Comparison of ENCODE assay signal across 34 mouse cellular contexts in the genomic region with DNA sequence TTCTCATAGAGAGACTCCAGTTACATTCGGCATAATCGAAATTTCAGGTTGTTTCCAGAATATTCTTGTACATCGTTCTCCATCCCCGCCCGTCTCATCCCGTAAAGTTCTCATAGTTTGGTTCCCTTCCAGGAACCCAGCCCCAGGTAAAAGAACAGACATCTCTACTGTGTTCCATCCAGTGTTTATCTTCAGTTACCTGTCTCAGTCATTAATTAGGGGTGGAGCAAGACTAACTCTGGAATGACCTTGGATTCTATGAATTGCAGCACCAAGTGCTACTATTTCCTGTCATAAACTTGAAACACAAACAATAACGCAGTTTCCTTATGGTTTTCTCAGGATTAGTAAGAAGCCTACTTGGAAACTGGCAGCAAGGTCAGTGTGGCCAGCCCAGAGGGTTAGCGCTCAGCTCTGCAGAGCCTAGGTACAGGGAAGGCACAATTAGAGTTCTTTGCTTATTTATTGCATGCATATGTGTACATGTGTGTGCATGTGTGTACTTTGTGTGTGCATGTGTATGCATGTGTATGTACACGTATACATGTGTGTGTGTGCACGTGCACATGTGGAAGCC. TPM values are rescaled to one million over a fixed set of nuclear protein-coding genes. Genes with fewer than 3 reads are reported as not detected.
"Had no signal": no experiment of that assay in that cellular context is flagged by ENCODE, and none has a peak within 500 bp of the region (broad histone marks: within the 10 kb centered on the region; RNA-seq: fewer than 3 reads in every experiment).

No protein-coding gene starts in this region.

- H3K9ac ChIP-seq: heart, embryonic 13.5 days; heart, embryonic 15.5 days; hindbrain, embryonic 13.5 days; hindbrain, embryonic 15.5 days; kidney, embryonic 15.5 days; limb, embryonic 13.5 days; limb, embryonic 15.5 days; liver, embryonic 12.5 days; liver, embryonic 14.5 days had no signal

- DNase-seq: gastrocnemius, postnatal 14 days; gastrocnemius, postnatal 36 days; heart, adult 2 months; heart, postnatal 14 days; heart, postnatal 36 days; kidney, adult 11 months; kidney, adult 2 months; kidney, adult 9 months; kidney, postnatal 14 days; layer of hippocampus, adult 9-11 months; left cerebral cortex, postnatal 4 days had no signal

- H3K9me3 ChIP-seq: heart, embryonic 13.5 days; heart, embryonic 15.5 days; hindbrain, embryonic 13.5 days; hindbrain, embryonic 15.5 days; kidney, embryonic 15.5 days; limb, embryonic 13.5 days; limb, embryonic 15.5 days; liver, embryonic 12.5 days had no signal

- H3K27me3 ChIP-seq: heart, embryonic 13.5 days; heart, embryonic 15.5 days; hindbrain, embryonic 13.5 days; hindbrain, embryonic 15.5 days; kidney, embryonic 15.5 days; limb, embryonic 13.5 days; limb, embryonic 15.5 days; liver, embryonic 12.5 days had no signal

- ATAC-seq: hindbrain, postnatal 0 days; liver, embryonic 12.5 days had no signal

- H3K27ac ChIP-seq: heart, adult 2 months; heart, embryonic 13.5 days; heart, embryonic 15.5 days; hindbrain, embryonic 13.5 days; hindbrain, embryonic 15.5 days; hindbrain, postnatal 0 days; kidney, embryonic 15.5 days; kidney, postnatal 0 days; left cerebral cortex, adult 2 months; limb, embryonic 13.5 days; limb, embryonic 15.5 days; liver, embryonic 12.5 days; liver, embryonic 14.5 days had no signal

- H3K4me1 ChIP-seq: heart, embryonic 13.5 days; heart, embryonic 15.5 days; hindbrain, embryonic 13.5 days; hindbrain, embryonic 15.5 days; kidney, embryonic 15.5 days; liver, embryonic 12.5 days had no signal

- H3K36me3 ChIP-seq: heart, embryonic 13.5 days; heart, embryonic 15.5 days; hindbrain, embryonic 13.5 days; hindbrain, embryonic 15.5 days; kidney, embryonic 15.5 days; limb, embryonic 13.5 days; limb, embryonic 15.5 days; liver, embryonic 12.5 days had no signal

- H3K4me3 ChIP-seq: heart, adult 2 months; heart, embryonic 13.5 days; heart, embryonic 15.5 days; hindbrain, embryonic 13.5 days; hindbrain, embryonic 15.5 days; kidney, embryonic 15.5 days; left cerebral cortex, adult 2 months; limb, embryonic 13.5 days; limb, embryonic 15.5 days; liver, embryonic 12.5 days had no signal

- H3K4me2 ChIP-seq: heart, embryonic 11.5 days; heart, embryonic 13.5 days; heart, embryonic 15.5 days; hindbrain, embryonic 13.5 days; hindbrain, embryonic 15.5 days; kidney, embryonic 15.5 days; limb, embryonic 13.5 days; limb, embryonic 15.5 days; liver, embryonic 12.5 days had no signal

RNA-seq across cellular contexts. Expression of a gene that starts 16.7 kb away (rescaled TPM):
- total RNA-seq: gastrocnemius, adult 18-20 months; gastrocnemius, adult 8-10 months; gastrocnemius, postnatal 14 days; gastrocnemius, postnatal 36 days; hematopoietic stem cell, adult 5-6 weeks; hindbrain, postnatal 0 days; layer of hippocampus, adult 18-20 months; layer of hippocampus, postnatal 14 days; left cerebral cortex, postnatal 4 days had no signal
- polyA plus RNA-seq: hindbrain, embryonic 11.5 days; hindbrain, embryonic 13.5 days; hindbrain, embryonic 15.5 days; hindbrain, postnatal 0 days; limb, embryonic 11.5 days; limb, embryonic 13.5 days; limb, embryonic 15.5 days; liver, embryonic 12.5 days; liver, embryonic 14.5 days; liver, embryonic 16.5 days had no signal

RNA-seq across cellular contexts. Expression of a gene that starts 32.6 kb away (rescaled TPM):
- total RNA-seq: gastrocnemius, postnatal 14 days; gastrocnemius, postnatal 36 days; hematopoietic stem cell, adult 5-6 weeks; hindbrain, postnatal 0 days; layer of hippocampus, adult 8-10 months; layer of hippocampus, postnatal 14 days; left cerebral cortex, adult 2 months; left cerebral cortex, postnatal 25 days; left cerebral cortex, postnatal 4 days had no signal
- polyA plus RNA-seq: heart, embryonic 11.5 days; hindbrain, embryonic 11.5 days; hindbrain, embryonic 13.5 days; hindbrain, embryonic 15.5 days; hindbrain, postnatal 0 days; kidney, adult 2 months; kidney, embryonic 15.5 days; kidney, postnatal 0 days; limb, embryonic 11.5 days; limb, embryonic 13.5 days; limb, embryonic 15.5 days had no signal
